Mouse (Mus musculus) midbrain, embryonic 16.5 days (tissue): ENCODE results near the gene Msto1. TPM values are rescaled to one million over a fixed set of nuclear protein-coding genes. Genes with fewer than 3 reads are reported as not detected.
A peak's percentile ranks its signal among the peaks of the same experiment; 100 is the strongest.

Experiments
- ATAC-seq: fragments of 200-750 bp; cut with Nextera tagmentation; 2 replicates; pipeline ENCODE4 v1.8.0; 2017; ENCODE audit warnings: moderate TSS enrichment
- H3K27ac ChIP-seq: fragments of 300-500 bp; sonication (generic); 2 replicates; pipeline ENCODE4 v1.5.1; 2014; ENCODE audit warnings: mild to moderate bottlenecking, low read length, mixed read lengths
- H3K27me3 ChIP-seq: fragments of 300-500 bp; sonication (generic); 2 replicates; pipeline ENCODE4 v1.6.1; 2014; ENCODE audit warnings: low read depth, low read length, mixed read lengths; ENCODE audit not compliant: control insufficient read depth, insufficient read depth
- H3K36me3 ChIP-seq: fragments of 300-500 bp; sonication (generic); 2 replicates; pipeline ENCODE4 v1.6.1; 2014; ENCODE audit warnings: mild to moderate bottlenecking, low read length, moderate library complexity, mixed read lengths; ENCODE audit not compliant: control insufficient read depth, insufficient read depth
- H3K4me1 ChIP-seq: fragments of 300-500 bp; sonication (generic); 2 replicates; pipeline ENCODE4 v1.6.1; 2014; ENCODE audit warnings: mild to moderate bottlenecking, low read length, mixed read lengths; ENCODE audit not compliant: control insufficient read depth, insufficient read depth
- H3K4me2 ChIP-seq: fragments of 300-500 bp; sonication (generic); 2 replicates; pipeline ENCODE4 v1.6.1; 2014; ENCODE audit warnings: mild to moderate bottlenecking, low read length, mixed read lengths
- H3K4me3 ChIP-seq: fragments of 300-500 bp; sonication (generic); 2 replicates; pipeline ENCODE4 v1.5.1; 2014; ENCODE audit warnings: low read depth, mild to moderate bottlenecking, low read length, moderate library complexity, mixed read lengths
- H3K9ac ChIP-seq: fragments of 300-500 bp; sonication (generic); 2 replicates; pipeline ENCODE4 v1.6.1; 2014; ENCODE audit warnings: low read depth, low read length, mixed read lengths
- H3K9me3 ChIP-seq: fragments of 300-500 bp; sonication (generic); replicated peaks from 2 replicates; pipeline ENCODE4 v1.6.1; 2014; ENCODE audit warnings: mild to moderate bottlenecking, low read length, mixed read lengths; ENCODE audit not compliant: control insufficient read depth, poor library complexity, severe bottlenecking
- WGBS: fragments of 180-500 bp; shearing (Covaris S2); extraction: QIAGEN DNeasy Blood & Tissue Kit; methylation state at CpG from one replicate; pipeline ENCODE4 v1.1.7; 2014; 5-methylcytosine and 5-hydroxymethylcytosine counted together
- polyA plus RNA-seq: library from polyadenylated mRNA; unstranded; fragments of >200 nt; fragmentation: Nextera tagmentation; extraction: Ambion mirVana; gene quantifications from 2 replicates; pipeline ENCODE4 v1.2.1, GENCODE M21; 2015

Msto1 gene
- polyA plus RNA-seq, 1 experiment from 2014 or later, result 51.2 TPM

DNA sequence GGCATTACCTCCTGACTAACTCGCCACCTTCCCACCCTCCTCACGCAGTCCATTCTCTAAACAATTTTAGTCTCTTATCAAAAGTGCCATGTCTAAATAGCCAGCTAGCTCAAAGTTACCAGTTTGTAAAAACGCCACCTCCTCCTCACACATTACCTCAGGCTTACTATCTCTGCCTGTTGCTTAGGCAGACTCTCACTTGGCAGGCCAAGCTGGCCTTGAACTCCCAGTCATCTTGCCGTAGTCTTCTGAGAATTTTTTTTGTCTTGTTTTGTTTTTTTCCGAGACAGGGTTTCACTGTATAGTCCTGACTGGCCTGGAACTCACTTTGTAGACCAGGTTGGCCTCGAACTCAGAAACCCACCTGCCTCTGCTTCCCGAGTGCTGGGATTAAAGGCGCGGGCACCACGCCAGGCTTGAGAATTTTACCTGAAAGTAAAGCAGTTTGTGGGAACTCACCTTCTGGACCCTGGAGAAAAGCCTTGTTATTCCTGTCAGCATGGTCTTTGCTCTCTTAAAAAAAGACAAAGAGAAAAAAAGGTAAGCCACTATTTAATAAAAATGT is 28.6 kb upstream of the Msto1 start:
- Histone ChIP-seq H3K9ac (no peak overlapping the region), H3K27me3 (no peaks in the 10 kb centered on the region), H3K36me3 (peaks cover 18% of the 10 kb centered on the region), H3K9me3 (no peaks in the 10 kb centered on the region), H3K4me1 (no peaks in the 10 kb centered on the region), H3K4me3 (no peak overlapping the region), H3K4me2 (no peak overlapping the region), H3K27ac (no peak overlapping the region)
- ATAC-seq, result no peak
- 94% methylated on average over 10 of the region's 10 CpGs for WGBS

DNA sequence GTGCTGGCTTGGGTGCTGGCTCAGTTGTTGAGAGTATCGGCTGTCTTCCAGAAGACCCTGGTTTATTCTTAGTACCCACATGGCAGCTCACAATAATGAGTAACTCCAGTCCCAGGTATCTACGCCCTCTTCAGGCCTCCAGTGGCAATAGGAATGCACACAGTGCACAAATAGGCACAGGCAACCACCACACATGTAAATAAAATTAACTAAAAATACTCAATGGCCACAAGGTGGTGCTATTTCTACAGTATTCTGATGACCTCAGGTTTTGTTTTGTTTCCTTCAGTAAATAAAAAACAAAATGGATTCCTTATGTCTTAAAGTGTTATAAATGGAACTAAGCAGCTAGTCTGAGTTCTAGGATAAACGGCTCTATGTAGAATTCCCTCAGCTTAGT is 25.9 kb upstream of the Msto1 start:
- Histone ChIP-seq H3K9me3 (no peaks in the 10 kb centered on the region), H3K27me3 (no peaks in the 10 kb centered on the region), H3K9ac (no peak overlapping the region), H3K4me1 (no peaks in the 10 kb centered on the region), H3K36me3 (peaks cover 18% of the 10 kb centered on the region), H3K4me2 (no peak overlapping the region), H3K4me3 (no peak overlapping the region), H3K27ac (no peak overlapping the region)
- 76% methylated on average over 3 of the region's 3 CpGs for WGBS
- ATAC-seq, result no peak

DNA sequence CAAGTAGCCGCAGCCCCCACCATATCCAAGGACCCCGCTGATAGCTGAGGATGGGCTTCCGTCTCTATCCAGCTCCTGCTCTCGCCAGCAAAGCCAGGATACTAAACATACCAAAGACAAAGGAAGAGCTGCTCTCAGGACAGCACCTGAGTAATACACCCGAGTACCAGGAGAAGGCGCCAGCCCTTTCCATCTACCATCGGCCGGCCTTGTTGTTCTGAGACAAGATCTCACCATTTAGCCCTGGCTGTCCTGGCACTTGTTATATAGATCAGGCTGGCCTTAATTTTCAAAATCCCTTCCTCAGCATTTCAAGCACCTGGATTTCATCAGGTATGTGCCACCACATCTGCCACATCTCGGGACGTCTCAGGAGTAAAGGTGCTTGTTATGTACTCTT is 25.3 kb upstream of the Msto1 start:
- H3K9me3 ChIP-seq, result no peaks in the 10 kb centered on the region
- WGBS, result 94% methylated on average over 10 of the region's 10 CpGs
- no peaks in the 10 kb centered on the region for H3K27me3 ChIP-seq
- ATAC-seq, result no peak
- no peak overlapping the region for H3K4me2 ChIP-seq
- H3K27ac ChIP-seq, result no peak overlapping the region
- no peak overlapping the region for H3K9ac ChIP-seq
- H3K36me3 ChIP-seq, result peaks cover 18% of the 10 kb centered on the region
- no peaks in the 10 kb centered on the region for H3K4me1 ChIP-seq
- H3K4me3 ChIP-seq, result no peak overlapping the region

DNA sequence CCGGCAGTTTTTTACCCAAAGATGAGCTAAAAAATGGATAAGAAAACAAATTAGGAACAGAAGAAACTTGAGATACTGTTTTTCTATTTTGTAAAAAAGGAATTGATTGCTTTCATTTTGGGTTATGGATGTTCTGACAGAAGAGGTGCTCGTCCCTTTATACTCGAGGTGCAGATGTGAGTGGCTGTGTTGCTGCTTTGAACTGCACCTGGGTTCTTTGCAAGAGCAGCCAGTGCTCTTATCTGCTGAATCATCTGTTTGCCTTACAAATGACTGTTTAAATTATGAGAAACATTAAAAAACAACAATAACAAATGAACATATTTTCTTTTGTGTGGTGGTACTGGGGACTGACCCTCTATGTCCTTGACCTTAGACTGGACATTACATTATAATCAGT is 15.7 kb upstream of the Msto1 start:
- Histone ChIP-seq H3K27ac (no peak overlapping the region), H3K4me2 (no peak overlapping the region), H3K9me3 (no peaks in the 10 kb centered on the region), H3K4me1 (no peaks in the 10 kb centered on the region), H3K9ac (no peak overlapping the region), H3K27me3 (no peaks in the 10 kb centered on the region), H3K4me3 (no peak overlapping the region), H3K36me3 (peaks cover 32% of the 10 kb centered on the region)
- ATAC-seq, result no peak
- 88% methylated on average over 3 of the region's 3 CpGs for WGBS

DNA sequence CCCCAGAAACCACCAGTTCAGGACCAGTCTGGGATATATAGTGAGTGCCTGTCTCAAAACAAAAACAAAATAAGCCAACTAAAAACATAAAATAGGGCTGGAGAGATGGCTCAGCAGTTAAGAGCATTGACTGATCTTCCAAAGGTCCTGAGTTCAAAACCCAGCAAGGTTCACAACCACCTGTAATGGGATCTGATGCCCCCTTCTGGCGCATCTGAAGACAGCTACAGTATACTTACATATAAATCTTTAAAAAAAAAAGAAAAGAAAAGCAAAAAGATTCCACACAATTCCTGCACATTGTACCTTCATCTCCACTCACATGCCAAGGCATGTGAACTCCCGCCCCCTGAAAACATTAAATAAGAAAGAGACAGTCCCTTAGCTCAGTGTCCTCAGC is 11.9 kb upstream of the Msto1 start:
- H3K4me1 ChIP-seq, result no peaks in the 10 kb centered on the region
- no peak overlapping the region for H3K27ac ChIP-seq
- peaks cover 47% of the 10 kb centered on the region for H3K36me3 ChIP-seq
- 98% methylated on average over 2 of the region's 2 CpGs for WGBS
- H3K9me3 ChIP-seq, result no peaks in the 10 kb centered on the region; the same call in 1 of the 2 replicates
- no peak for ATAC-seq
- no peak overlapping the region for H3K4me2 ChIP-seq
- H3K9ac ChIP-seq, result no peak overlapping the region
- no peaks in the 10 kb centered on the region for H3K27me3 ChIP-seq
- H3K4me3 ChIP-seq, result no peak overlapping the region

DNA sequence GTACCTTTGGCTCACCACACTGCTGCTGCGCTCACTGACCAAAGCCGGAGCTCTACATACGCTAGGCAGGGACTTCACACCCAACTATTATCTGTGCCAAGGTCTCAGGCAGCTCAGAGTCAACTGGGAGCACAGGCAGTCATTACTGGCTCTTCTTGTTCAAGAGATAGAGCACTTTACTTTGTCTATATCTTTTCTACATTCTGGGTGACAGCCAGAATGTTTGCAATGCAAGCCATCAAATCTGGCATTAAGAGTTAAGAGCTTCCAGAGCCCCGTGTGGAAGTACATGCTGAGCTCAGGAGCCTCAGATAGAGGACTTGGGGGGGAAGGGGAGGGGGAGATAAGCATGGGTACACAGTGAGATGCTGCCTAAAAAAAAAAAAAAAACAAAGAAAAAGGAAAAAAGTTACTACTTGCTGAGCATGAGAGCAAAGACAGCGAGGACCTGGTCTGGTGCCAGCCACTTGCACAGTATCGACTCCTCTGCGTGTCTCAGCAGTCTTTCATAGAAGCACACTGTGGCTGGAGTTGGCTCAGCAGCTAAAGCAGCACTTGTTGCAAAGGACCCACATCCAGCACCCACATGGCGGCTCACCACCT is 10.3 kb upstream of the Msto1 start:
- no peak overlapping the region for H3K4me3 ChIP-seq
- H3K36me3 ChIP-seq, result peaks cover 40% of the 10 kb centered on the region
- 95% methylated on average over 8 of the region's 8 CpGs for WGBS
- no peaks in the 10 kb centered on the region for H3K4me1 ChIP-seq
- H3K4me2 ChIP-seq, result no peak overlapping the region
- H3K9me3 ChIP-seq, result no peaks in the 10 kb centered on the region; the same call in 1 of the 2 replicates
- H3K9ac ChIP-seq, result no peak overlapping the region
- no peaks in the 10 kb centered on the region for H3K27me3 ChIP-seq
- no peak overlapping the region for H3K27ac ChIP-seq
- ATAC-seq, result no peak

DNA sequence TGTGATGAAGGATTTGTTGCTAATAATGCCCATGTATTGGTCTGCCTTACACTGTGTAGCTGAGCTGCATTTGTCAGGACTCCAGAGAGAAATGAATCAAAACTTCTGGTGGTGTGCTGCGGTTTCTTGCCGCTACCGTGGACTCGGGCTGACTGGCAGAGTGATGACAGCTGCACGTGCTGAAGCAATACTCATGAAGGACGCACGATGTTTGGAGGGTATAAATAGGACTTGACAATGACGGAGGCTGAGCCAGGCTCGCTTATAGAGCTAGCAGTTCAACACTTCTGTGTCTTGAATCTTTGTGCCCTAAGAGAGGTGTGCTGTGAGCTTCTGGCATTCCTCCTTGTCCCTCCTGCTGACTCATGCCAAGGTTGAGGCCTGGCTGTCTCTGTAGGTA is 7.6 kb upstream of the Msto1 start:
- 96% methylated on average over 9 of the region's 9 CpGs for WGBS
- H3K9ac ChIP-seq, result no peak overlapping the region
- H3K4me3 ChIP-seq, result no peak overlapping the region
- no peak overlapping the region for H3K4me2 ChIP-seq
- peaks cover 25% of the 10 kb centered on the region for H3K36me3 ChIP-seq
- H3K27me3 ChIP-seq, result no peaks in the 10 kb centered on the region
- H3K27ac ChIP-seq, result no peak overlapping the region
- H3K4me1 ChIP-seq, result no peaks in the 10 kb centered on the region
- no peak for ATAC-seq
- H3K9me3 ChIP-seq, result no peaks in the 10 kb centered on the region; the same call in 1 of the 2 replicates

DNA sequence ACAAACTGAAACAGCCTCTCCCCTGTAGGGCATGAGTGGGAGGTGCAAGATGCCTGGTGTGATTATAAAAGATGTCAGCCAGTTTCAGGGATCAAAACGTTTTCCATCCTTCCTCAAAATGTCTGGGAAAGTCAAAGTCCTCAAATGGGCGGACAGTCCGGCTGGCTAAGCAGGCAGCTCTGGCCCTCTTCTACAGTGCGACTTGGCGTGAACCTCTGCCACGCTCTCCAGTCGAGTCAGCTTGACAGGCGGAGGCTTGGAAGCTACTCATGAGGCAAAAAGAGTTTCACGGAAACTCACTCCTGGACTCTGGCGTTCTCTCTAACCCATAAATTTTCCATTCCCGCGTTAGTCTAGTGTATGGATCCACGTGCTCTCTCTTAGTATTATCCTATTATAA is 5.2 kb upstream of the Msto1 start:
- Histone ChIP-seq H3K4me2 (no peak overlapping the region), H3K36me3 (peaks cover 20% of the 10 kb centered on the region), H3K4me3 (no peak overlapping the region), H3K4me1 (peaks cover 6% of the 10 kb centered on the region; the same call in 1 of the 2 replicates), H3K9ac (no peak overlapping the region), H3K27me3 (no peaks in the 10 kb centered on the region), H3K27ac (no peak overlapping the region), H3K9me3 (no peaks in the 10 kb centered on the region; the same call in 1 of the 2 replicates)
- 85% methylated on average over 13 of the region's 13 CpGs for WGBS
- ATAC-seq, result no peak

DNA sequence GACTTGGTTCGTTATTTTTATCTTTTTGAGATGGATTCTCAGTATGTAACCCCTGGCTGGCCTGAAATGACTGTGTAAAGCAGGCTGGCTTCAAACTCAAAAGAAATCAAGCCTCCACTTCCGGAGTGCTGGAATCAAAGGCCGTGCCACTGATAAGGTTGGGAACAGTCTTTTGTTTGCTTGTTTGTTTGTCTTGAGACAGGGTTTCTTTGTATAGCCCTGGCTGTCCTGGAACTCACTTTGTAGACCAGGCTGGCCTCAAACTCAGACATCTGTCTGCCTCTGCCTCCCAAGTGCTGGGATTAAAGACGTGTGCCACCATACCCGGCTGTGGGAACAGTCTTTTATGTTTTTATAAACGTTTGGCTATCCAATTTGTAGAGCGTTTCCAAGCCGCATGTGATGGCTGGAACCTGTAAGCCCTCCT is 598 bp upstream of the Msto1 start:
- peak overlapping the region; percentile 75 for H3K4me2 ChIP-seq
- peaks cover 13% of the 10 kb centered on the region for H3K4me1 ChIP-seq
- H3K27me3 ChIP-seq, result no peaks in the 10 kb centered on the region
- H3K36me3 ChIP-seq, result peaks cover 14% of the 10 kb centered on the region
- H3K4me3 ChIP-seq, result peak overlapping the region; percentile 85
- H3K9ac ChIP-seq, result peak overlapping the region; percentile 82
- H3K27ac ChIP-seq, result peak overlapping the region; percentile 91
- WGBS, result 24% methylated on average over 8 of the region's 8 CpGs
- ATAC-seq, result no peak
- no peaks in the 10 kb centered on the region for H3K9me3 ChIP-seq
